Mouse (Mus musculus): ENCODE results near the gene Ptprn2.

DNA sequence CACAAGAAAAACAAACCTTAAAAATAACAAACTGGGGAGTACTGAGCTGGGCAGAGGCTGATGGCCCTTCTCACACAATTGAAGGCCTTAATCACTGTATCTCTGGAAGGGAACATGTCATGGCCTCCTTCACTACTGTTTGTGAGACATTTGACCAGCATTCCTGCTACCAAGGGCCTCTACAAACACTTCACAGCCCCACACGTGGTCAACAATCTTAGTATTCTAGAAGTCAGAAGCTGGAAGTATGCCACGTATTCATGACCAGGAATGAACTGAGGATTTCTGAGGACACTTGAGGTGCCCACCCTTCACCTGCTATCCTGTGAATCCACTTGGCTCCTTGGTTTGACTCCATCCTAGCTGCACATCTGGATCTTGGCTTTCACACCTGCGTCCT is 302.8 kb downstream of the Ptprn2 start:
- no peak for TF ChIP-seq CTCF (conservative IDR thresholded peaks at IDR 0.05 in 1 of 2, IDR thresholded peaks at IDR 0.05 in 1 of 2; ENCODE audit: low read depth in 2 of 2, low read length in 2 of 2)
- TF ChIP-seq RCOR1 (conservative IDR thresholded peaks at IDR 0.05; ENCODE audit: low read depth, low read length): no peak
- no peak for TF ChIP-seq POLR2A (IDR thresholded peaks at IDR 0.05; ENCODE audit: low read depth, low read length)
- TF ChIP-seq MYC (IDR thresholded peaks at IDR 0.05; ENCODE audit: low read depth, low read length): no peak
- TF ChIP-seq E2F4 (IDR thresholded peaks at IDR 0.05; ENCODE audit: insufficient replicate concordance, low read depth, low read length): no peak
- no peak for TF ChIP-seq IRF4 (IDR thresholded peaks at IDR 0.05; ENCODE audit: low read depth, low read length)
- no peak for TF ChIP-seq USF2 (conservative IDR thresholded peaks at IDR 0.05; ENCODE audit: low read depth, low read length)
- TF ChIP-seq POLR2AphosphoS2 (IDR thresholded peaks at IDR 0.05; ENCODE audit: low read depth, low read length): no peak
- no peak for TF ChIP-seq ETS1 (conservative IDR thresholded peaks at IDR 0.05; ENCODE audit: low read depth, low read length)
- TF ChIP-seq GABPA (IDR thresholded peaks at IDR 0.05; ENCODE audit: insufficient replicate concordance, low read depth, low read length): no peak
- TF ChIP-seq ELF1 (IDR thresholded peaks at IDR 0.05; ENCODE audit: low read depth, low read length): no peak
